19 mouse cellular contexts compared by ENCODE assay signal in genomic region chr5:137828694-137829093, GRCm38 (mm10). TPM values are rescaled to one million over a fixed set of nuclear protein-coding genes. Genes with fewer than 3 reads are reported as not detected.
A peak's percentile ranks its signal among the peaks of the same experiment; 100 is the strongest.
DNase-seq lines count a peak whose midpoint lies in the region; ATAC-seq lines count a peak whose summit lies in the region.
"Had no signal": no experiment of that assay in that cellular context is flagged by ENCODE, and none has a peak within 500 bp of the region (broad histone marks: within the 10 kb centered on the region; RNA-seq: fewer than 3 reads in every experiment).

No protein-coding gene starts in this region.

- ATAC-seq in megakaryocyte, adult 5-6 weeks (ENCODE audit: poor library complexity, severe bottlenecking): peak; percentile 77
- ATAC-seq: forebrain, embryonic 15.5 days had no signal

- peak; percentile 5 for DNase-seq in adrenal gland, adult 2 months
- no peak for DNase-seq in adrenal gland, postnatal 4 days (ENCODE audit: low spot score in 2 of 2)
- DNase-seq in lung, postnatal 25 days (ENCODE audit: low spot score): peak; percentile 42
- no peak for DNase-seq in lung, postnatal 10 days
- no peak for DNase-seq in left cerebral cortex, adult 8-10 months (ENCODE audit: low spot score in 2 of 2)
- DNase-seq in kidney, adult 18-20 months: no peak
- no peak for DNase-seq in kidney, postnatal 14 days
- DNase-seq: adrenal gland, postnatal 10 days; cerebellum, adult 2 months; heart, postnatal 4 days; kidney, adult 9 months; layer of hippocampus, postnatal 36 days; left cerebral cortex, postnatal 4 days; thymus, postnatal 14 days had no signal

RNA-seq across cellular contexts. Expression of gene Pilra, which starts 7.4 kb away (rescaled TPM):
- total RNA-seq in adrenal gland, adult 2 months (2021): 1 to 10 TPM; 1.8 to 4.7 TPM
- 2.0 and 2.5 TPM in 2 replicates for polyA plus RNA-seq in adrenal gland, adult 2 months (2012; rRNA removed)
- total RNA-seq in adrenal gland, postnatal 4 days (2021): 1 to 10 TPM; 3.1 to 5.5 TPM
- 65.2 and 103 TPM in 2 replicates for total RNA-seq in megakaryocyte, adult 5-6 weeks (2015)
- total RNA-seq in megakaryocyte, adult 5-6 weeks (2017): 95.8 and 100 TPM in 2 replicates
- 1 to 10 TPM in 3 of 4 experiments, under 1 TPM in 1; 0.91 to 2.6 (median 1.8) TPM for total RNA-seq in left cerebral cortex, adult 8-10 months (2022)

RNA-seq across cellular contexts. Expression of gene Pilrb1, which starts 29.2 kb away (rescaled TPM):
- 1 to 10 TPM; 1.5 TPM for total RNA-seq in adrenal gland, adult 2 months (2021)
- 0.69 and 1.3 TPM in 2 replicates for polyA plus RNA-seq in adrenal gland, adult 2 months (2012; rRNA removed)
- total RNA-seq in adrenal gland, postnatal 4 days (2021): 1 to 10 TPM; 2.9 to 3.6 TPM
- total RNA-seq in megakaryocyte, adult 5-6 weeks (2015): 94.9 and 109 TPM in 2 replicates
- total RNA-seq in megakaryocyte, adult 5-6 weeks (2017): 82.8 and 86.5 TPM in 2 replicates
- total RNA-seq in left cerebral cortex, adult 8-10 months (2022): not detected
- total RNA-seq: layer of hippocampus, postnatal 36 days; left cerebral cortex, postnatal 4 days had no signal
- polyA plus RNA-seq: cerebellum, adult 2 months; cortical plate, adult 2 months; forebrain, embryonic 15.5 days; midbrain, embryonic 10.5 days; neural tube, embryonic 15.5 days had no signal

RNA-seq across cellular contexts. Expression of gene Zcwpw1, which starts 41.1 kb away (rescaled TPM):
- 1 to 10 TPM; 2.0 to 2.2 TPM for total RNA-seq in adrenal gland, adult 2 months (2021)
- polyA plus RNA-seq in adrenal gland, adult 2 months (2012; rRNA removed): 0.38 and 0.56 TPM in 2 replicates
- 1 to 10 TPM; 8.9 to 9.3 TPM for total RNA-seq in adrenal gland, postnatal 4 days (2021)
- total RNA-seq in megakaryocyte, adult 5-6 weeks (2015): 6.4 and 10.0 TPM in 2 replicates
- total RNA-seq in megakaryocyte, adult 5-6 weeks (2017): 16.1 and 18.1 TPM in 2 replicates
- total RNA-seq in left cerebral cortex, adult 8-10 months (2022): 1 to 10 TPM; 5.9 to 8.7 (median 7.8) TPM

RNA-seq across cellular contexts. Expression of gene Mepce, which starts 41.2 kb away (rescaled TPM):
- total RNA-seq in adrenal gland, adult 2 months (2021): 10 to 100 TPM; 43.9 to 46.4 TPM
- polyA plus RNA-seq in adrenal gland, adult 2 months (2012; rRNA removed): 29.9 and 35.4 TPM in 2 replicates
- 10 to 100 TPM; 58.4 to 67.5 TPM for total RNA-seq in adrenal gland, postnatal 4 days (2021)
- total RNA-seq in megakaryocyte, adult 5-6 weeks (2015): 20.9 and 24.0 TPM in 2 replicates
- total RNA-seq in megakaryocyte, adult 5-6 weeks (2017): 16.2 and 22.8 TPM in 2 replicates
- 10 to 100 TPM; 42.8 to 57.8 (median 45.5) TPM for total RNA-seq in left cerebral cortex, adult 8-10 months (2022)

RNA-seq across cellular contexts. Expression of gene Pilrb2, which starts 42.9 kb away (rescaled TPM):
- 1 to 10 TPM in 1 of 2 experiments, under 1 TPM in 1; 0.81 to 1.8 TPM for total RNA-seq in adrenal gland, adult 2 months (2021)
- 1.1 and 3.8 TPM in 2 replicates for polyA plus RNA-seq in adrenal gland, adult 2 months (2012; rRNA removed)
- 1 to 10 TPM; 2.8 to 3.4 TPM for total RNA-seq in adrenal gland, postnatal 4 days (2021)
- 106 and 132 TPM in 2 replicates for total RNA-seq in megakaryocyte, adult 5-6 weeks (2015)
- 62.6 and 73.1 TPM in 2 replicates for total RNA-seq in megakaryocyte, adult 5-6 weeks (2017)
- not detected for total RNA-seq in left cerebral cortex, adult 8-10 months (2022)
- total RNA-seq: layer of hippocampus, postnatal 36 days; left cerebral cortex, postnatal 4 days had no signal
- polyA plus RNA-seq: forebrain, embryonic 15.5 days; midbrain, embryonic 10.5 days; neural tube, embryonic 15.5 days had no signal

Comparison
In these comparisons a context has a peak if more than half of its experiments do, and no peak if none do; other contexts are left out.
1. DNase-seq: peak in adrenal gland, adult 2 months (single experiment) and lung, postnatal 25 days (single experiment); none in adrenal gland, postnatal 4 days (0 of 2), lung, postnatal 10 days (single experiment), left cerebral cortex, adult 8-10 months (0 of 2), kidney, adult 18-20 months (single experiment) and kidney, postnatal 14 days (single experiment).
2. RNA of gene Pilra, which starts 7.4 kb away (total RNA-seq): 65.2 to 103 TPM in megakaryocyte, adult 5-6 weeks; 3.1 to 5.5 TPM in adrenal gland, postnatal 4 days, 1.8 to 4.7 TPM in adrenal gland, adult 2 months and 0.91 to 2.6 TPM in left cerebral cortex, adult 8-10 months; every median in the first group is over 10 times any median in the second.
3. RNA of gene Pilrb1, which starts 29.2 kb away (total RNA-seq): 82.8 to 109 TPM in megakaryocyte, adult 5-6 weeks; 2.9 to 3.6 TPM in adrenal gland, postnatal 4 days, 1.5 TPM in adrenal gland, adult 2 months and not detected in left cerebral cortex, adult 8-10 months; every median in the first group is over 10 times any median in the second.